Mouse (Mus musculus) heart, embryonic 14.5 days (tissue): ENCODE results near the gene Igfbp2. TPM values are rescaled to one million over a fixed set of nuclear protein-coding genes. Genes with fewer than 3 reads are reported as not detected.

ENCODE experiments used
- ATAC-seq: fragments of 200-750 bp; cut with Nextera tagmentation; 2 replicates; pipeline ENCODE4 v1.8.0; 2017; ENCODE audit warnings: low read depth, moderate TSS enrichment; ENCODE audit not compliant: insufficient number of reproducible peaks, insufficient read depth, low FRiP score
- H3K27ac ChIP-seq, 2 experiments: fragments of 200-500 bp in 1 of 2; fragments of 300-500 bp in 1 of 2; sonication (generic) in 1 of 2; replicated peaks in 1 of 2; 2 replicates each; pipeline ENCODE4 v1.5.1; 2012 to 2014; ENCODE audit warnings: low read depth in 2 of 2, low read length in 2 of 2, control low read depth in 1 of 2, mild to moderate bottlenecking in 1 of 2, mixed read lengths in 1 of 2; ENCODE audit not compliant: control insufficient read depth in 1 of 2, insufficient read depth in 1 of 2
- H3K27me3 ChIP-seq: fragments of 300-500 bp; sonication (generic); 2 replicates; pipeline ENCODE4 v1.6.1; 2014; ENCODE audit warnings: mild to moderate bottlenecking, low read length, control low read depth; ENCODE audit not compliant: control insufficient read depth, insufficient read depth
- H3K36me3 ChIP-seq: fragments of 300-500 bp; sonication (generic); 2 replicates; pipeline ENCODE4 v1.6.1; 2014; ENCODE audit warnings: mild to moderate bottlenecking, control low read depth, low read length, mixed read lengths; ENCODE audit not compliant: control insufficient read depth, insufficient read depth
- H3K4me1 ChIP-seq, 2 experiments: fragments of 200-500 bp in 1 of 2; fragments of 300-500 bp in 1 of 2; sonication (generic) in 1 of 2; 2 replicates each; pipeline ENCODE4 v1.6.1; 2012 to 2014; ENCODE audit warnings: low read length in 2 of 2, control low read depth in 1 of 2, mixed read lengths in 1 of 2; ENCODE audit not compliant: control insufficient read depth in 2 of 2, insufficient read depth in 2 of 2
- H3K4me2 ChIP-seq: fragments of 300-500 bp; sonication (generic); 2 replicates; pipeline ENCODE4 v1.6.1; 2014; ENCODE audit warnings: mild to moderate bottlenecking, low read length
- H3K4me3 ChIP-seq, 2 experiments: fragments of 200-500 bp in 1 of 2; fragments of 300-500 bp in 1 of 2; sonication (generic) in 1 of 2; 2 replicates each; pipeline ENCODE4 v1.5.1; 2012 to 2014; ENCODE audit warnings: low read length in 2 of 2, mild to moderate bottlenecking in 2 of 2, control low read depth in 1 of 2, low read depth in 1 of 2, moderate library complexity in 1 of 2; ENCODE audit not compliant: control insufficient read depth in 1 of 2, insufficient read depth in 1 of 2
- H3K9ac ChIP-seq: fragments of 300-500 bp; sonication (generic); 2 replicates; pipeline ENCODE4 v1.6.1; 2014; ENCODE audit warnings: mild to moderate bottlenecking, low read length
- H3K9me3 ChIP-seq: fragments of 300-500 bp; sonication (generic); 2 replicates; pipeline ENCODE4 v1.6.1; 2016; ENCODE audit warnings: low read length, control low read depth; ENCODE audit not compliant: control insufficient read depth
- WGBS: fragments of 180-500 bp; shearing (Covaris S2); extraction: QIAGEN DNeasy Blood & Tissue Kit; methylation state at CpG from one replicate; pipeline ENCODE4 v1.1.7; 2014; 5-methylcytosine and 5-hydroxymethylcytosine counted together
- polyA plus RNA-seq: library from polyadenylated mRNA; unstranded; fragments of >200 nt; fragmentation: Nextera tagmentation; extraction: Ambion mirVana; gene quantifications from 2 replicates; pipeline ENCODE4 v1.2.1, GENCODE M21; 2014

The Igfbp2 gene
- polyA plus RNA-seq, 1 experiment from 2014 or later = 67.5 TPM

GRCm38 (mm10) chr1:72879319-72879634, 55.0 kb downstream of the Igfbp2 start:
- no peak for ATAC-seq
- no peak overlapping the region for H3K4me3 ChIP-seq
- 62% methylated on average over 4 of the region's 4 CpGs for WGBS
- H3K9me3 ChIP-seq = no peaks in the 10 kb centered on the region
- no peak overlapping the region for H3K9ac ChIP-seq
- no peak overlapping the region for H3K4me2 ChIP-seq
- no peaks in the 10 kb centered on the region for H3K36me3 ChIP-seq
- no peak overlapping the region for H3K27ac ChIP-seq
- peaks cover 9 to 15% of the 10 kb centered on the region in 2 experiments for H3K4me1 ChIP-seq
- H3K27me3 ChIP-seq = no peaks in the 10 kb centered on the region

- no peaks in the 10 kb centered on the region for H3K27me3 ChIP-seq
- no peaks in the 10 kb centered on the region for H3K9me3 ChIP-seq
- no peak overlapping the region for H3K27ac ChIP-seq
- no peak overlapping the region for H3K4me2 ChIP-seq
- WGBS = 83% methylated on average over 11 of the region's 11 CpGs
- ATAC-seq = no peak
- H3K36me3 ChIP-seq = no peaks in the 10 kb centered on the region
- peaks cover 0 to 3% of the 10 kb centered on the region in 2 experiments; a peak in 1 of 4 replicates for H3K4me1 ChIP-seq
- no peak overlapping the region for H3K4me3 ChIP-seq
- H3K9ac ChIP-seq = no peak overlapping the region
Measured at GRCm38 (mm10) chr1:72885111-72885818, 61.0 kb downstream of the Igfbp2 start.

GRCm38 (mm10) chr1:72885819-72886169, 61.5 kb downstream of the Igfbp2 start:
- Histone ChIP-seq H3K4me3 (no peak overlapping the region), H3K9me3 (no peaks in the 10 kb centered on the region), H3K4me1 (peaks cover 0 to 3% of the 10 kb centered on the region in 2 experiments; a peak in 1 of 4 replicates), H3K36me3 (no peaks in the 10 kb centered on the region), H3K27me3 (no peaks in the 10 kb centered on the region), H3K4me2 (no peak overlapping the region), H3K27ac (no peak overlapping the region), H3K9ac (no peak overlapping the region)
- ATAC-seq = no peak
- WGBS = 72% methylated on average over 7 of the region's 7 CpGs

- no peak overlapping the region for H3K4me2 ChIP-seq
- H3K4me3 ChIP-seq = no peak overlapping the region
- no peaks in the 10 kb centered on the region for H3K27me3 ChIP-seq
- 12% methylated on average over 1 of the region's 1 CpGs for WGBS
- H3K4me1 ChIP-seq = peaks cover 3 to 9% of the 10 kb centered on the region in 2 experiments; a peak in 2 of 4 replicates
- no peak overlapping the region for H3K9ac ChIP-seq
- H3K36me3 ChIP-seq = no peaks in the 10 kb centered on the region
- no peak overlapping the region for H3K27ac ChIP-seq
- no peaks in the 10 kb centered on the region for H3K9me3 ChIP-seq
- ATAC-seq = no peak
Measured at GRCm38 (mm10) chr1:72887910-72888309, 63.6 kb downstream of the Igfbp2 start.

- WGBS = 80% methylated on average over 2 of the region's 2 CpGs
- H3K36me3 ChIP-seq = no peaks in the 10 kb centered on the region
- ATAC-seq = no peak
Measured at GRCm38 (mm10) chr1:72895821-72896220, 71.5 kb downstream of the Igfbp2 start.

More at GRCm38 (mm10) chr1:72895821-72896220, 71.5 kb downstream of the Igfbp2 start:
- Histone ChIP-seq H3K9ac (no peak overlapping the region), H3K4me2 (no peak overlapping the region), H3K4me3 (no peak overlapping the region), H3K4me1 (peaks cover 0 to 9% of the 10 kb centered on the region in 2 experiments; a peak in 1 of 4 replicates), H3K27ac (no peak overlapping the region), H3K27me3 (no peaks in the 10 kb centered on the region), H3K9me3 (no peaks in the 10 kb centered on the region)

Other genes with a start within 250 kb of the Igfbp2 start
- gene Smarcal1, start 241.3 kb upstream of the Igfbp2 start, polyA plus RNA-seq = 17.0 and 18.8 TPM in 2 replicates
- not detected in 2 replicates for gene Ankar, start 123.9 kb upstream of the Igfbp2 start, polyA plus RNA-seq
- gene Rpl37a, start 113.2 kb upstream of the Igfbp2 start, polyA plus RNA-seq = 1,232 and 1,383 TPM in 2 replicates
- gene Igfbp5, start 50.4 kb downstream of the Igfbp2 start, polyA plus RNA-seq = 64.3 and 90.1 TPM in 2 replicates
- not detected in 2 replicates for gene Tnp1, start 191.4 kb downstream of the Igfbp2 start, polyA plus RNA-seq